Mouse (Mus musculus): ENCODE results near the gene Cep170b. TPM values are rescaled to one million over a fixed set of nuclear protein-coding genes. Genes with fewer than 3 reads are reported as not detected.

The Cep170b gene
- total and polyA plus RNA-seq, 2 experiments from 2014 or later = 39.0 to 118 TPM

DNA sequence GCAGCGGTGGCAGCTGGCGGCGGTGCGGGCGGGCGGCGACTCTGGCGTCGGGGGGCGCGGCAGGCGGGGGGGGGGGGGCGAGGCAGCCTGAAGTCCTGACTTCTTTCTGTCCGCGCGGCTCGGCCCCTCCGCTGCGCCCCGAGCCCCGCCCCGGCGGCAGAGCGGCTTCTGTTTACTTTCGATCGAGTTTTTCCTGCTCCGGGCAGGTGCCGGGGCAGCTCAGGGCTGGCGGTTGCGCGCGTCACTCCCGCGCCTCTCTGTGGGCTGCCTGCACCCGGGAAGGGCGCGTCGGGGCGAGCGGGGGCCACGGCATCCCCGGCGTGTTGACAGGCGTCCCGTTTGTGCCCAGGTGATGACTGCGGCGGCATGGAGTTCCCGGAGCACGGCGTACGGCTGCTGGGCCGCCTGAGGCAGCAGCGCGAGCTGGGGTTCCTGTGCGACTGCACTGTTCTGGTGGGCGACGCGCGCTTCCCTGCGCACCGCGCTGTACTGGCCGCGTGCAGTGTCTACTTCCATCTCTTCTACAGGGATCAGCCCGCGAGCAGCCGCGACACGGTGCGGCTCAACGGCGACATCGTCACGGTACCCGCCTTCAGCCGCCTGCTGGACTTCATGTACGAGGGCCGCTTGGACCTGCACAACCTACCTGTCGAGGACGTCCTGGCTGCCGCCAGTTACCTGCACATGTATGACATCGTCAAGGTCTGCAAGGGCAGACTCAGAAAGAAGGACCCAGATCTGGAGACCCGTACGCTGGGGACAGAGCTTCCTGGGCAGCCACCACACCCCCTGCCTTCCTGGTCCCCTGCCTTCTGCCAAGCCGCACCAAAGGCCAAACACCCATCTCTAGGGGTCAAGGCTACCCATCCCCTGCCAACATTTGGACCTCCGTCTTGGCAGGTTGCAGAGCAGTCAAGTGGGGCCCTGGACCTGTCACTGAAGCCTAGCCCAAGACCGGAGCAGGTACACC, 40.9 kb upstream of the Cep170b start:
- ATAC-seq (peak; percentile 25; the same call in 1 of the 2 replicates), DNase-seq (ENCODE audit: low spot score) (peak; percentile 43)
- peaks cover 17% of the 10 kb centered on the region for H3K27me3 ChIP-seq (ENCODE audit: insufficient read depth, low read length)

DNA sequence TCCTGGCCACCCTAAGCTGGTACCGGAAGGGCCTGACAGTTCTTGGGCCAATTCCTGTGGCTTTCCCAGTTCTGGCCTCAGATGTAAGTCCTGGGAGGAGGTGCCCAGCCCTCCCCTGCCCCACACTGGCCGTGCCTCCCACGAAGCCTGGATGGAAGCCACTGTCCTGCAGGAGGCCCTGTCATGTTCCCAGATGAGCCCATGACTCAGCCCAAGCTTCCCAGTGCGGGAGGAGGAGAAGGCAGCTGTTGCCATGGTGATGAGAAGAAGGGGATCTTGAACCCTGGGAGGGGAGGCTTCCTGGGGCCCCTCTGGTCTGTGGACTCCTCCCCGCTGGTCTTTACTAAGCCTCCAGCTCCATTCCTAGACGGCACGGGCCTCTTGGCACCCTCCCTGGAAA, 36.9 kb upstream of the Cep170b start:
- 26% methylated on average over 7 of the region's 7 CpGs for WGBS
- no peak for TF ChIP-seq CTCF (IDR thresholded peaks at IDR 0.05; ENCODE audit: low read depth)
- Histone ChIP-seq H3K36me3 (ENCODE audit: insufficient read depth, low read length) (no peaks in the 10 kb centered on the region), H3K27ac (no peak overlapping the region), H3K4me3 (ENCODE audit: low read length) (no peak overlapping the region), H3K27me3 (ENCODE audit: insufficient read depth, low read length) (peaks cover 12% of the 10 kb centered on the region), H3K4me2 (ENCODE audit: low read depth, low read length) (no peak overlapping the region), H3K9me3 (ENCODE audit: low read length) (no peaks in the 10 kb centered on the region), H3K9ac (replicated peaks; ENCODE audit: low read length) (no peak overlapping the region), H3K4me1 (ENCODE audit: insufficient read depth, low read length) (peaks cover 5% of the 10 kb centered on the region; the same call in 1 of the 2 replicates)
- DNase-seq (ENCODE audit: low spot score) (peak; percentile 62), ATAC-seq (peak; percentile 39)

More for the DNA sequence above, 40.9 kb upstream of the Cep170b start:
- no peak for TF ChIP-seq CTCF (IDR thresholded peaks at IDR 0.05; ENCODE audit: low read depth)
- no peaks in the 10 kb centered on the region for H3K9me3 ChIP-seq (ENCODE audit: low read length)
- H3K9ac ChIP-seq (replicated peaks; ENCODE audit: low read length) = peak overlapping the region; percentile 47
- H3K36me3 ChIP-seq (ENCODE audit: insufficient read depth, low read length) = no peaks in the 10 kb centered on the region
- WGBS = 4% methylated on average over 74 of the region's 87 CpGs
- H3K4me2 ChIP-seq (ENCODE audit: low read depth, low read length) = peak overlapping the region; percentile 92
- peak overlapping the region; percentile 51 for H3K4me3 ChIP-seq (ENCODE audit: low read length)
- H3K4me1 ChIP-seq (ENCODE audit: insufficient read depth, low read length) = peaks cover 14% of the 10 kb centered on the region; the same call in 1 of the 2 replicates
- H3K27ac ChIP-seq = no peak overlapping the region

DNA sequence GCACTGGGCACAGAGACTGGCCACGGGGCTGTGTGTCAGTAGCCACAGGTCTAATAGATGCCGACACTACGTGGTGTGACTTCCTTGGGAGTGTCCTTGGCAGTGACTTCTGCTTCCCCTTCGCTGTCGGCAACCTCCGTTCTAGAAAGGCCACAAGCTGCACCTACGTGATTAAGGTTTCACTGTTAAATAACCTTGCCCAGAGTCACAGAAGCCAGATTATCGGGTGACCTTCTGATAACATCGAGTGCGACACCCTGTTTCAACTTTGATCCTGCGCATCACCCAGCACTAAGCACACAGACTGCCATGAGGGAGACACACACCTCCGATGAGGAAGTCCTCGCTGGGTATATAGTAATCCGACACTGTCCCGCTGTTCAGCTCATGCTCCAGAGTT, 31.8 kb upstream of the Cep170b start:
- ATAC-seq = no peak
- Histone ChIP-seq H3K27ac (no peak overlapping the region), H3K9ac (replicated peaks; ENCODE audit: low read length) (no peak overlapping the region), H3K27me3 (ENCODE audit: insufficient read depth, low read length) (no peaks in the 10 kb centered on the region), H3K9me3 (ENCODE audit: low read length) (no peaks in the 10 kb centered on the region), H3K4me1 (ENCODE audit: insufficient read depth, low read length) (peaks cover 11% of the 10 kb centered on the region; the same call in 1 of the 2 replicates), H3K4me3 (ENCODE audit: low read length) (no peak overlapping the region), H3K4me2 (ENCODE audit: low read depth, low read length) (no peak overlapping the region), H3K36me3 (ENCODE audit: insufficient read depth, low read length) (no peaks in the 10 kb centered on the region)
- DNase-seq (ENCODE audit: low spot score) = no peak
- 79% methylated on average over 15 of the region's 15 CpGs for WGBS
- TF ChIP-seq CTCF (IDR thresholded peaks at IDR 0.05; ENCODE audit: low read depth) = no peak

DNA sequence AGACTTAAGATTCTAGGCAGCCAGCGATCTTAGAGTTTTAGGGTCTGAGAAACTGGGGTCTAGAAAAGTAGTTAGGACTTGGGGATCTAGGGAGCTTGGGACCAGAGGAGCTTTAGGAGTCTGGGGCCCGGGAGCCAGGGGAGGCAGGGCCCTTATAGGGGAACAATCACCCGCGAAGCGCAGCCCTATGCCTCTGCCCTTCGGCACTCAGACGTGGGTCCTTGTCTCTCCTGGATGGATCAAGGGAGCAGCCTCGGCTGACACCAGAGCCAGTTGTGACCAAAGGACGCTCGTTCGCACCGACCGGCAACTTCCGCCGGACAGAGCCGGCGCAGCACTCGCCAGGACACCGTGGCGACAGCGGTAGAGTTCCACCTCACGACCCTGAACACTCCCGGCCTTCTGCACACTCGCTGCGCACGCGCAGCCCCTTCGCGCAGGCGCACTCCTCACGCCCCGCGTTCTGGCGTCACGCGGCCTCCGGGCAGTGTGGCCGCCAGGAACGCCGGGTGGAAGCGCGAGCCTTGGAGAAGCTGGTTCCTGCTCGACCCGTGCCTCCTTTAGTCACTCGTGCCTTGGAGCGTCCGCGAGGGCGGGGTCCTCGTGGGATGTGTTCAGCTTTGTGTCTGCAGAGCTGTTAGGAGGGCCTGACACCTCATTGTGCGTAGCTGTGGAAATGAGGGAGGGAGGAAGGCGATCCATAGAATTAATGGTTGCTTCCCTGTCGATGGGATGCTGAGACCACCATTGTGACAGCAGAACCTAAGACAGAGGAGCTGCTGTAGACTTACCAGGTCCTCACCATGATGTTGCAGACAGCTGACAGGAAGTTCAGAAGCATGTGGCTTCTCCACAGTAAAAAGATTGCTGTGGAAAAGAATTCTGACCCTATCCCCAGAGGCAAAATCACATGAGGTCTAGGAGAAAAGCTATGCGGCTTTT, 26.8 kb upstream of the Cep170b start:
- H3K9me3 ChIP-seq (ENCODE audit: low read length) = no peaks in the 10 kb centered on the region
- H3K9ac ChIP-seq (replicated peaks; ENCODE audit: low read length) = peak overlapping the region; percentile 84
- 2% methylated on average over 54 of the region's 54 CpGs for WGBS
- DNase-seq (ENCODE audit: low spot score) = peak; percentile 98
- H3K27ac ChIP-seq = peak overlapping the region; percentile 88
- H3K36me3 ChIP-seq (ENCODE audit: insufficient read depth, low read length) = no peaks in the 10 kb centered on the region
- no peak for TF ChIP-seq CTCF (IDR thresholded peaks at IDR 0.05; ENCODE audit: low read depth)
- 0 out of 2 replicates have a peak, but pooled peaks cover 9% of the 10 kb centered on the region for H3K4me1 ChIP-seq (ENCODE audit: insufficient read depth, low read length)
- H3K27me3 ChIP-seq (ENCODE audit: insufficient read depth, low read length) = no peaks in the 10 kb centered on the region
- peak overlapping the region; percentile 80 for H3K4me2 ChIP-seq (ENCODE audit: low read depth, low read length)
- peak; percentile 97 for ATAC-seq
- H3K4me3 ChIP-seq (ENCODE audit: low read length) = peak overlapping the region; percentile 61

DNA sequence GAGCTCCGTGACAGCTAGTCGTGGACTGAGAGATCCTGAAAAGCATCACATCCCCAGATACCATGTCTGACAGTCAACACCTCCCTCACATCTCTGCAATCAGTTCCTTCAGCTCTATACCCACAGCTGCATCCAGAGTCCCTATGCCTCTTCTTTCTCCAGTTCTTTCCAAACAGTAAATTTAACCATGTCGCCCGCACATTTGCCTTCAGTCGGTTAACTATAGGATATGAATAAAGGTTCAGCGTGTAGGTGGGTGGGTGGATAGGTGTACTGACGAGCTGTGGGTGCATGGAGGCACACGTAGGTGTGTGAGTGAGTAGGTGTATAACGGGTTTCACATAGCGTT, 26.2 kb upstream of the Cep170b start:
- peak overlapping the region; percentile 80 for H3K4me2 ChIP-seq (ENCODE audit: low read depth, low read length)
- no peaks in the 10 kb centered on the region for H3K9me3 ChIP-seq (ENCODE audit: low read length)
- ATAC-seq (no peak), DNase-seq (ENCODE audit: low spot score) (no peak)
- H3K9ac ChIP-seq (replicated peaks; ENCODE audit: low read length) = peak overlapping the region; percentile 84
- H3K27me3 ChIP-seq (ENCODE audit: insufficient read depth, low read length) = no peaks in the 10 kb centered on the region
- H3K27ac ChIP-seq = peak overlapping the region; percentile 88
- no peak for TF ChIP-seq CTCF (IDR thresholded peaks at IDR 0.05; ENCODE audit: low read depth)
- H3K4me1 ChIP-seq (ENCODE audit: insufficient read depth, low read length) = 0 out of 2 replicates have a peak, but pooled peaks cover 9% of the 10 kb centered on the region
- 77% methylated on average over 10 of the region's 10 CpGs for WGBS
- H3K4me3 ChIP-seq (ENCODE audit: low read length) = peak overlapping the region; percentile 61; the same call in 1 of the 2 replicates
- no peaks in the 10 kb centered on the region for H3K36me3 ChIP-seq (ENCODE audit: insufficient read depth, low read length)

DNA sequence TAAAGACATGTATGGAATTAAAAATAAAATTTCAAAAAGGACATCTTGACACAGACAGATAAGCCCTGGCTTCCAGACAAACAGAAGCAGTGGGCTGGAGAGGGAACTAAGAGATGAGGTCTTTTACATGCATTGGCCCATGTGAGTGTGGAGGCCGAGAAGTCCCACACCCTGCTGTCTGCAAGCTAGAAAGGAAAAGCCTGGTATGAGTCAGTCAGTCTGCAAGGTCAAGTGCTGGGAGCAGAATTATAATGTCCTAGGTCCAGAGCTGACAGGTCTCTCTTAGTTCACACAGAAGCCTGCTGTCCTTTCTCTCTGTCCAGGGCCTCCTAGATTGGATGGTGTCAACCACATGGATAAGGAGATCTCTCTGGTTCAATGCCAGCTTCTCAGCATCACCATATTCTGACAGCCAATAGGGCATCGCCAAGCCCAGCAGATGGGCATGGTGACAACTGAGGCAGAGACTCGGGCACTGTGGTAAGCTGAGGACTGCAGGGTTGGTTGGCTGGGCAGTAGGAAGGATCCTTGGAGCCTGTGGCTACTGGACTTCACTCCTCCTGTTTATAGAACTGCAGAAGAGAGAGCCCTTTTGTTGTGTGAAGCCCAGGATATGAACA, 23.3 kb upstream of the Cep170b start:
- ATAC-seq = no peak
- Histone ChIP-seq H3K4me1 (ENCODE audit: insufficient read depth, low read length) (peaks cover 16% of the 10 kb centered on the region; the same call in 1 of the 2 replicates), H3K27me3 (ENCODE audit: insufficient read depth, low read length) (no peaks in the 10 kb centered on the region), H3K4me2 (ENCODE audit: low read depth, low read length) (no peak overlapping the region), H3K9me3 (ENCODE audit: low read length) (no peaks in the 10 kb centered on the region), H3K36me3 (ENCODE audit: insufficient read depth, low read length) (no peaks in the 10 kb centered on the region), H3K4me3 (ENCODE audit: low read length) (no peak overlapping the region), H3K9ac (replicated peaks; ENCODE audit: low read length) (no peak overlapping the region), H3K27ac (no peak overlapping the region)
- 79% methylated on average over 3 of the region's 3 CpGs for WGBS
- no peak for TF ChIP-seq CTCF (IDR thresholded peaks at IDR 0.05; ENCODE audit: low read depth)
- DNase-seq (ENCODE audit: low spot score) = no peak
